Mouse (Mus musculus) testis, adult 2 months (tissue): Measurements from ENCODE around the gene Hypk.

ENCODE experiments used
- CTCF ChIP-seq: fragments of 200-500 bp; IDR thresholded peaks from 2 replicates; pipeline ENCODE4 v1.5.1; 2012; ENCODE audit warnings: low read depth, mild to moderate bottlenecking, inconsistent platforms, low read length, moderate library complexity; ENCODE audit not compliant: control insufficient read depth, insufficient read depth, insufficient replicate concordance
- POLR2A ChIP-seq: fragments of 200-500 bp; IDR thresholded peaks from 2 replicates; pipeline ENCODE4 v1.6.1; 2012; ENCODE audit warnings: low read depth, mild to moderate bottlenecking, inconsistent platforms, low read length, moderate library complexity; ENCODE audit not compliant: control insufficient read depth

GRCm38 (mm10) chr2:121477491-121478266 lies 24.6 kb downstream of the Hypk start:
- no peak for TF ChIP-seq POLR2A
- no peak for TF ChIP-seq CTCF
